Mouse (Mus musculus) liver, embryonic 16.5 days (tissue): ENCODE data around the gene Egfl8. TPM values are rescaled to one million over a fixed set of nuclear protein-coding genes. Genes with fewer than 3 reads are reported as not detected.

Experiments
- ATAC-seq: fragments of 200-750 bp; cut with Nextera tagmentation; 2 replicates; pipeline ENCODE4 v1.8.0; 2017; ENCODE audit warnings: low read depth, mild to moderate bottlenecking, moderate number of reproducible peaks, moderate library complexity
- H3K27ac ChIP-seq: fragments of 300-500 bp; sonication (generic); 2 replicates; pipeline ENCODE4 v1.5.1; 2014; ENCODE audit warnings: mild to moderate bottlenecking, low read length
- H3K27me3 ChIP-seq: fragments of 300-500 bp; sonication (generic); 2 replicates; pipeline ENCODE4 v1.6.1; 2014; ENCODE audit warnings: low read depth, low read length, mixed read lengths; ENCODE audit not compliant: control insufficient read depth, insufficient read depth
- H3K36me3 ChIP-seq: fragments of 300-500 bp; sonication (generic); 2 replicates; pipeline ENCODE4 v1.6.1; 2014; ENCODE audit warnings: mild to moderate bottlenecking; ENCODE audit not compliant: control insufficient read depth, insufficient read depth
- H3K4me1 ChIP-seq: fragments of 300-500 bp; sonication (generic); 2 replicates; pipeline ENCODE4 v1.6.1; 2014; ENCODE audit warnings: low read depth, low read length, mixed read lengths; ENCODE audit not compliant: control insufficient read depth
- H3K4me2 ChIP-seq: fragments of 300-500 bp; sonication (generic); 2 replicates; pipeline ENCODE4 v1.6.1; 2014; ENCODE audit warnings: low read depth, low read length, mixed read lengths
- H3K4me3 ChIP-seq: fragments of 300-500 bp; sonication (generic); 2 replicates; pipeline ENCODE4 v1.5.1; 2014; ENCODE audit warnings: low read depth, mild to moderate bottlenecking, low read length
- H3K9ac ChIP-seq: fragments of 300-500 bp; sonication (generic); 2 replicates; pipeline ENCODE4 v1.6.1; 2014; ENCODE audit warnings: low read depth, low read length
- H3K9me3 ChIP-seq: fragments of 300-500 bp; sonication (generic); replicated peaks from 2 replicates; pipeline ENCODE4 v1.6.1; 2016; ENCODE audit warnings: low read length; ENCODE audit not compliant: control insufficient read depth
- WGBS: fragments of 180-500 bp; shearing (Covaris S2); extraction: QIAGEN DNeasy Blood & Tissue Kit; methylation state at CpG from one replicate; pipeline ENCODE4 v1.1.7; 2014; ENCODE audit not compliant: insufficient replicate concordance; 5-methylcytosine and 5-hydroxymethylcytosine counted together
- polyA plus RNA-seq: library from polyadenylated mRNA; unstranded; fragments of >200 nt; fragmentation: Nextera tagmentation; extraction: Ambion mirVana; gene quantifications from 2 replicates; pipeline ENCODE4 v1.2.1, GENCODE M21; 2015

Gene Egfl8
- polyA plus RNA-seq, 1 experiment from 2014 or later = 0.33 TPM

- no peak overlapping the region for H3K9ac ChIP-seq
- no peaks in the 10 kb centered on the region for H3K36me3 ChIP-seq
- no peak overlapping the region for H3K4me2 ChIP-seq
- no peak for ATAC-seq
- no peaks in the 10 kb centered on the region for H3K9me3 ChIP-seq
- no peaks in the 10 kb centered on the region; the same call in 1 of the 2 replicates for H3K27me3 ChIP-seq
- no peak overlapping the region for H3K27ac ChIP-seq
- no peaks in the 10 kb centered on the region for H3K4me1 ChIP-seq
- H3K4me3 ChIP-seq = no peak overlapping the region
- 64% methylated on average over 13 of the region's 13 CpGs for WGBS
Observed at GRCm38 (mm10) chr17:34568421-34568820, 47.4 kb downstream of the Egfl8 start.

DNA sequence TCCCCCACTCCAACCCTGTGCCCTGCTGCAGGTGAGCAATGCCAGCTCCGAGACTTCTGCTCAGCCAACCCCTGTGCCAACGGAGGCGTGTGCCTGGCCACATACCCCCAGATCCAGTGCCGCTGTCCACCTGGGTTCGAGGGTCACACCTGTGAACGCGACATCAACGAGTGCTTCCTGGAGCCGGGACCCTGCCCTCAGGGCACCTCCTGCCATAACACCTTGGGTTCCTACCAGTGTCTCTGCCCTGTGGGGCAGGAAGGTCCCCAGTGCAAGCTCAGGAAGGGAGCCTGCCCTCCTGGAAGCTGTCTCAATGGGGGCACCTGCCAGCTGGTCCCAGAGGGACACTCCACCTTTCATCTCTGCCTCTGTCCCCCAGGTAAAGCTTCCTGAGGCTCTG is 48.5 kb downstream of the Egfl8 start:
- 64% methylated on average over 9 of the region's 9 CpGs for WGBS
- H3K27me3 ChIP-seq = no peaks in the 10 kb centered on the region; the same call in 1 of the 2 replicates
- H3K4me1 ChIP-seq = no peaks in the 10 kb centered on the region
- no peak for ATAC-seq
- H3K4me2 ChIP-seq = no peak overlapping the region
- no peak overlapping the region for H3K4me3 ChIP-seq
- H3K36me3 ChIP-seq = no peaks in the 10 kb centered on the region
- H3K27ac ChIP-seq = no peak overlapping the region
- no peak overlapping the region for H3K9ac ChIP-seq
- H3K9me3 ChIP-seq = no peaks in the 10 kb centered on the region

GRCm38 (mm10) chr17:34564796-34565195 is 51.0 kb downstream of the Egfl8 start:
- H3K27me3 ChIP-seq = no peaks in the 10 kb centered on the region; the same call in 1 of the 2 replicates
- H3K27ac ChIP-seq = no peak overlapping the region
- H3K9me3 ChIP-seq = no peaks in the 10 kb centered on the region
- ATAC-seq = peak; percentile 43; the same call in 1 of the 2 replicates
- WGBS = 46% methylated on average over 3 of the region's 3 CpGs
- no peaks in the 10 kb centered on the region for H3K36me3 ChIP-seq
- H3K4me3 ChIP-seq = no peak overlapping the region
- H3K9ac ChIP-seq = no peak overlapping the region
- H3K4me2 ChIP-seq = no peak overlapping the region
- H3K4me1 ChIP-seq = peaks cover 2% of the 10 kb centered on the region

- H3K4me2 ChIP-seq = no peak within 1 kb of the TSS
- no peak within 1 kb of the TSS for H3K9ac ChIP-seq
- peaks cover 2% of the 10 kb centered on the region for H3K4me1 ChIP-seq
- H3K9me3 ChIP-seq = no peaks in the 10 kb centered on the region
- H3K36me3 ChIP-seq = no peaks in the 10 kb centered on the region
- whole genome bisulfite sequencing = 4% methylated on average over 6 of the region's 6 CpGs
- 0 out of 2 replicates have a peak, but pooled peaks have one; percentile 30 for ATAC-seq
- H3K27ac ChIP-seq = peak within 1 kb of the TSS; percentile 41; the same call in 1 of the 2 replicates
- H3K4me3 ChIP-seq = no peak within 1 kb of the TSS
- H3K27me3 ChIP-seq = no peaks in the 10 kb centered on the region; the same call in 1 of the 2 replicates
Observed at GRCm38 (mm10) chr17:34564003-34564421, 51.8 kb downstream of the Egfl8 start, which contains the start of gene Notch4. TSS of gene Notch4 (plus strand) at chr17:34564268.

- no peaks in the 10 kb centered on the region; the same call in 1 of the 2 replicates for H3K27me3 ChIP-seq
- 66% methylated on average over 11 of the region's 11 CpGs for WGBS
- ATAC-seq = no peak
Observed at GRCm38 (mm10) chr17:34563354-34563753, 52.4 kb downstream of the Egfl8 start.

More at GRCm38 (mm10) chr17:34563354-34563753, 52.4 kb downstream of the Egfl8 start:
- Histone ChIP-seq H3K27ac (no peak overlapping the region), H3K9ac (no peak overlapping the region), H3K4me3 (no peak overlapping the region), H3K36me3 (no peaks in the 10 kb centered on the region), H3K4me1 (peaks cover 2% of the 10 kb centered on the region), H3K9me3 (no peaks in the 10 kb centered on the region), H3K4me2 (no peak overlapping the region)

Other genes starting within 250 kb of the Egfl8 start
- 0.06 and 0.31 TPM in 2 replicates for gene Btnl1, start 238.8 kb downstream of the Egfl8 start, polyA plus RNA-seq
- gene BC051142, start 217.2 kb downstream of the Egfl8 start, polyA plus RNA-seq = 0.12 and 0.16 TPM in 2 replicates
- gene Btnl4, start 138.7 kb downstream of the Egfl8 start, polyA plus RNA-seq = 0.14 TPM in 1 of 2 replicates, not detected in the other
- 0.17 TPM in 1 of 2 replicates, not detected in the other for gene Btnl6, start 98.6 kb downstream of the Egfl8 start, polyA plus RNA-seq
- gene Notch4, start 51.7 kb downstream of the Egfl8 start, polyA plus RNA-seq = 0.71 and 0.81 TPM in 2 replicates
- 14.4 and 15.3 TPM in 2 replicates for gene Gpsm3, start 26.2 kb downstream of the Egfl8 start, polyA plus RNA-seq
- 2.5 and 3.2 TPM in 2 replicates for gene Pbx2, start 24.7 kb downstream of the Egfl8 start, polyA plus RNA-seq
- gene Ager, start 18.1 kb downstream of the Egfl8 start, polyA plus RNA-seq = 0.57 and 0.77 TPM in 2 replicates
- 90.3 and 92.4 TPM in 2 replicates for gene Rnf5, start 12.3 kb downstream of the Egfl8 start, polyA plus RNA-seq
- gene Agpat1, start 11.7 kb downstream of the Egfl8 start, polyA plus RNA-seq = 18.4 and 21.3 TPM in 2 replicates
- 11.4 and 13.8 TPM in 2 replicates for gene Ppt2, start 12.5 kb upstream of the Egfl8 start, polyA plus RNA-seq
- not detected in 2 replicates for gene Prrt1, start 13.6 kb upstream of the Egfl8 start, polyA plus RNA-seq
- gene Fkbpl, start 28.8 kb upstream of the Egfl8 start, polyA plus RNA-seq = 3.7 and 4.6 TPM in 2 replicates
- gene Atf6b, start 31.2 kb upstream of the Egfl8 start, polyA plus RNA-seq = 17.7 and 17.8 TPM in 2 replicates
- 0.20 and 0.27 TPM in 2 replicates for gene Tnxb, start 54.6 kb upstream of the Egfl8 start, polyA plus RNA-seq
- 19.6 and 26.6 TPM in 2 replicates for gene C4b, start 127.9 kb upstream of the Egfl8 start, polyA plus RNA-seq
- 0.70 and 4.9 TPM in 2 replicates for gene Cyp21a1, start 188.6 kb upstream of the Egfl8 start, polyA plus RNA-seq
- 10.7 and 11.7 TPM in 2 replicates for gene Stk19, start 221.0 kb upstream of the Egfl8 start, polyA plus RNA-seq
- 25.6 and 27.6 TPM in 2 replicates for gene Dxo, start 221.0 kb upstream of the Egfl8 start, polyA plus RNA-seq
- gene Skiv2l, start 234.2 kb upstream of the Egfl8 start, polyA plus RNA-seq = 24.8 and 27.3 TPM in 2 replicates
- 41.4 and 42.3 TPM in 2 replicates for gene Nelfe, start 234.4 kb upstream of the Egfl8 start, polyA plus RNA-seq
- gene Cfb, start 246.5 kb upstream of the Egfl8 start, polyA plus RNA-seq = 384 and 472 TPM in 2 replicates